Mouse (Mus musculus): ENCODE measurements around the gene Ceacam19. TPM values are rescaled to one million over a fixed set of nuclear protein-coding genes. Genes with fewer than 3 reads are reported as not detected.
A peak's percentile ranks its signal among the peaks of the same experiment; 100 is the strongest.

Gene Ceacam19
- polyA plus RNA-seq, 1 experiment = not detected

DNA sequence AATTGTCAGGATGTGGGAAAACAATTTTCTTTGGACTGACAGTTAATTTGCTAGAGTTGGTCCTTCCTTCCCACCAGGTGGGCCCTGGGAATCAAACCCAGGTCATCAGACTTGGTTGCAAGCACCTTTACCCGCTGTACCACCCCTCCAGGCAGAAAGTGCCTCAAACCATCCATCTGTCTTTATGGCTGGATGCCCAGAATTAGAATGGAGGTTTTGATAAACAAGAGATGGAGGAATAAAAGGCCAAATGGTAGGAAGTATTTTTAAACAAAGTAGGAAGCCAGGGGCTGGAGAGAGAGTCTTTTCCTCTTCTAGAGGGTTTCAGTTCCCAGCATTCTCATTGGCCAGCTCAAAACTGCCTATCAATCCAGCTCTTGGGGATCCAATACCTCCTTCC is 37.6 kb upstream of the Ceacam19 start:
- H3K9me3 ChIP-seq = peaks cover 7% of the 10 kb centered on the region
- H3K27me3 ChIP-seq (replicated peaks) = peaks cover 53% of the 10 kb centered on the region
- H3K36me3 ChIP-seq (replicated peaks; ENCODE audit: low read length) = no peaks in the 10 kb centered on the region
- peaks cover 40% of the 10 kb centered on the region for H3K4me1 ChIP-seq
- TF ChIP-seq GATA1 (IDR thresholded peaks at IDR 0.05; ENCODE audit: borderline replicate concordance, low read length) (no peak), FLI1 (IDR thresholded peaks at IDR 0.05; ENCODE audit: low read length) (no peak)
- H3K4me3 ChIP-seq (replicated peaks) = no peak overlapping the region

DNA sequence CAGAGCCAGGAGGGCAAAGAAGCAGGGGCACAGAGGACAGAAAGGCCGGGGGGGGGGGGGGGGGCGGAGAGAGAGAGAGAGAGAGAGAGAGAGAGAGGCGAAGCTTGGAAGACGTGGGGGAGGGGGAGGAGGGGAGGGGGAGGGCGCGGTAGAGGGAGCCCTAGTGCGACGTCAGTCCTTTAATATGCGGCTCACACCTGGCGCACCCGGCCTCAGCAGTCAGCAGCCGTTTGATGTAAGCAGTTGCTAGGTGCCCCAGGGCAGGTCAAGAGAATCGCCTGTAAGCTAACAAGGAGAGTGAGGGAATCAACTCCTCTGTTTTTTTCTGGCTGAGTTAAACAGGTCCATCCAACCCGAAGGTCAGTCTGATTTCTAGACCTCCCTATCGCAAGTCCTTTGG is 36.0 kb upstream of the Ceacam19 start:
- Histone ChIP-seq H3K4me3 (replicated peaks) (no peak overlapping the region), H3K27me3 (replicated peaks) (peaks cover 56% of the 10 kb centered on the region), H3K36me3 (replicated peaks; ENCODE audit: low read length) (no peaks in the 10 kb centered on the region), H3K4me1 (peaks cover 47% of the 10 kb centered on the region), H3K9me3 (peaks cover 7% of the 10 kb centered on the region)
- TF ChIP-seq FLI1 (IDR thresholded peaks at IDR 0.05; ENCODE audit: low read length) = no peak
- TF ChIP-seq GATA1 (IDR thresholded peaks at IDR 0.05; ENCODE audit: borderline replicate concordance, low read length) = no peak

DNA sequence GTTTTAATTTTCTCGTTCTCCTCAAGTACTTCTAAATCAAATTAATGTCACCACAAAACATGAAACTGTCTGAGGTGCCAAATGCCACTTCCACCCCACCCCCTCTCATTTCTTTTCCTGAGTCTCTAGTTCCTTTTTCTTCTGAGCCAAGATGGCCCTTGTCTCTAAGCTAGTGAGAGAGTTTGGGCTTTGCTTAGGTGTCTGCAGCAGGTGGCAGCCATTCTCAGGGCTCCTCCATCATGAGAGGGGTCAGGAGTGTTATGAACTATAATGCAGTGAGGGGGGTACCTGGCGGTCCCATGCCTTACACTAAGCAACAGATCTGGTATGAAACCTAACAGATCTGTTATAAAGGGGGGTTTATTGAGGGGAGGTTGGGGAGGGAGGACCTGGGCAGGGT is 35.6 kb upstream of the Ceacam19 start:
- TF ChIP-seq GATA1 (IDR thresholded peaks at IDR 0.05; ENCODE audit: borderline replicate concordance, low read length) = no peak
- no peak for TF ChIP-seq FLI1 (IDR thresholded peaks at IDR 0.05; ENCODE audit: low read length)
- Histone ChIP-seq H3K4me1 (peaks cover 47% of the 10 kb centered on the region), H3K9me3 (peaks cover 7% of the 10 kb centered on the region)

DNA sequence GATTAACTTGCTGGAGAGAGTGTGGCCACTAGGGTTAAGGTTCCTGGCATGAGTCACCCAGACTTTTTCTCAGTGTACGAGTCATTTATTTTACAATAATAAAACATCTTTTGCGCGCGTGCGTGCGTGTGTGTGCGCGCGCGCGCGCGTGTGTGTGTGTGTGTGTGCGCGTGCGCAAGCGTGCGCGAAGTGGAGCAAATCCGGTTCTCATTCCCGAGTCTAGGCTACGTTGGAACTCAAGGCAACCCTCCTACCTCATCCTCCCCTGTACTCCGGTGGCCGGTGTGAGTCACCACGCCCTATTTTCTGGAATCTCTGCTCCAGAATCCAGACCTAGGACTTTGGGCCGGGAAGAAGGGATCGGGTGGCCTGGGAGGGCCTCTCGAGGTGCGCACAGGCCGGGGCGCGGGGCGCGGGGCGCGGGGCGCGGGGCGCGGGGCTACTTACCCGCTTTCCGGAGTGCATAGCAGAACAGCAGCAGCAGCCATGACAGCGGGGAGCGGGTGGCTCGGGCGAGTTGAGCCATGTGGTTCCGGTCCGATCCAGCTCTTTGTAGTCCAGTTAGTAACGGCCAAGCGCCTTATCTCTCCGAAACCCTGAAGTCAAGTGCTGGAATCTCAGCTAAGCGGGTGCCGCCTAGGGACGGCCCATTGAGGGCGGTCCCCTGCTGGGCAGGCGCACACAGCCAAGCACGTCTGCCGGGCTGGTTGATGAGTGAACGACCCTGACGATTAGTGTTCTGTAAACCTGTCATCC is 32.9 kb upstream of the Ceacam19 start, which contains the start of gene Pvr:
Gene Pvr, minus strand, starts transcription at position 655 of the 756 bp plus-strand sequence.
- Histone ChIP-seq H3K9me3 (no peaks in the 10 kb centered on the region), H3K36me3 (replicated peaks; ENCODE audit: low read length) (no peaks in the 10 kb centered on the region), H3K27me3 (replicated peaks) (peaks cover 64% of the 10 kb centered on the region), H3K4me1 (peaks cover 31% of the 10 kb centered on the region), H3K4me3 (replicated peaks) (peak within 1 kb of the TSS; percentile 92)
- no peak for TF ChIP-seq GATA1 (IDR thresholded peaks at IDR 0.05; ENCODE audit: borderline replicate concordance, low read length)
- TF ChIP-seq FLI1 (IDR thresholded peaks at IDR 0.05; ENCODE audit: low read length) = no peak

More for the DNA sequence above, 35.6 kb upstream of the Ceacam19 start:
- no peaks in the 10 kb centered on the region for H3K36me3 ChIP-seq (replicated peaks; ENCODE audit: low read length)
- H3K4me3 ChIP-seq (replicated peaks) = no peak overlapping the region
- peaks cover 55% of the 10 kb centered on the region for H3K27me3 ChIP-seq (replicated peaks)

DNA sequence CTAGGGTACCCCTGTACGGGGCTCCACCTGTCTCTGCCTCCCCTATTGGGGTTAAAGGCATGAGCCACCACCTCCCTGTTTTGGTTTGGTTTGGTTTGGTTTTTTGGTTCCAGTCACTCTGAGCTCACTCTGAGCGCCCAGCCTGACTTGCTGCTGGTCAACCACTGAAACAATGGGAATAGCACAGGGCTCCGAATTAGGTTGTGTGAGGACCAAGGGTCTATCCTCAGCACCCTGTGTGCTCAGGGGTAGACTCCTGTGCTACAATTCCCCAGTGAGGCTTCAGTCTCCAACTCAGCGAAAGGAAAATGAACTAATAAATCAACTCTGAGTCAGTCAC is 32.4 kb upstream of the Ceacam19 start:
- H3K27me3 ChIP-seq (replicated peaks) = peaks cover 59% of the 10 kb centered on the region
- H3K4me1 ChIP-seq = peaks cover 31% of the 10 kb centered on the region
- no peak for TF ChIP-seq FLI1 (IDR thresholded peaks at IDR 0.05; ENCODE audit: low read length)
- TF ChIP-seq GATA1 (IDR thresholded peaks at IDR 0.05; ENCODE audit: borderline replicate concordance, low read length) = no peak
- peak overlapping the region; percentile 92 for H3K4me3 ChIP-seq (replicated peaks)
- no peaks in the 10 kb centered on the region for H3K9me3 ChIP-seq
- no peaks in the 10 kb centered on the region for H3K36me3 ChIP-seq (replicated peaks; ENCODE audit: low read length)

DNA sequence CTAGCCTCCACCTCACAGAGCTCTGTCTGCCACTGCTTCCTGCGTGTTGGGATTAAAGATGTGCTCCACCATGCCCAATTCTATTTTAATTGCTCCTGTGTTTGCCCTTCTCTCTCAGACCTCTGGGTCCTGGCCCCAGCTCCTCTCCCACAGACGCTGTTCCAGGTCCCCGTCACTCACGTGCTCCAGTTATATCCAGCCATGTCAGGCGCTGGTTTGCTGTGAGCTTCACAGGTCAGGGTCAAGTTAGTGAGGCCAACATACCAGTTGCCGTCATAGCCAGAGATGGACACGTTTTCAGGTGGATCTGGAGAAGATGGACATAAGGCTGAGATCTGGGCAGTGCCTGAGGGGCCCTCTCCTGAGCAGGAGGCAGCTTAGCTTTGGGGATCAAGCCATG is 26.8 kb upstream of the Ceacam19 start:
- H3K4me3 ChIP-seq (replicated peaks) = no peak overlapping the region
- H3K4me1 ChIP-seq = peaks cover 12% of the 10 kb centered on the region
- no peaks in the 10 kb centered on the region for H3K36me3 ChIP-seq (replicated peaks; ENCODE audit: low read length)
- TF ChIP-seq FLI1 (IDR thresholded peaks at IDR 0.05; ENCODE audit: low read length) (no peak), GATA1 (IDR thresholded peaks at IDR 0.05; ENCODE audit: borderline replicate concordance, low read length) (no peak)
- H3K9me3 ChIP-seq = no peaks in the 10 kb centered on the region
- peaks cover 27% of the 10 kb centered on the region for H3K27me3 ChIP-seq (replicated peaks)

DNA sequence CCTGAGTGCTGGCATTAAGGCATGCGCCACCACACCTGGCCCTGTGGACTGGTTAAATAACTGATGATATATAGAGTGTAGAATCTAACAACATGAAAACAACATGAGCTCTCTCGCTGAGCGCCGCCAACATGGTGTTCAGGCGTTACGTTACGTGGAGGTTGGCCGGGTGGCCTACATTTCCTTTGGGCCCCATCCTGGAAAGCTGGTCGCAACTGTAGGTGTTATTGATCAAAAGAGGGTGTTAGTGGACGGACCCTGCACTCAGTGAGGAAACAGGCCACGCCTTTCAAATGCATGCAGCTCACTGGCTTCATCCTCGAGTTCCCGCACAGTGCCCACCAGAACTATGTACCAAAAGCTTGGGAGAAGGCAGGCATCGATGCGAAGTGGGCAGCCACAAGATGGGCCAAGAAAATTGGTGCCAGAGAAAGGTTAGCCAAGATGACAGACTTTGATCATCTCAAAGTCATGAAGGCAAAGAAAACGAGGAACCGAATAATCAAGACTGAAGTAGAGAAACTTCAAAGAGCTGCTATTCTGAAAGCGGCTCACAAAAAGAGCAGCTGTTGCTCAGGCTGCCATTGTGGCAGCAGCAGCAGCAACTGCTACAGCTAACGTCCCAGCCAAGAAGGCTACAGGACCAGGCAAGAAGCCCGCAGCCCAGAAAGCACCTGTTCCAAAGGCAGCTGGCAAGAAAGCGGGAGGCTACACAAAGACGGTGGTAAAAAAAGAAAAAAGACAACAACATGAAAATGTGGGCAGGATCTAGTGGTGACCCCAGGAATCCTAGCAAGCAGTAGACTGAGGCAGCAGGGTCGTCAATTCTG is 24.1 kb upstream of the Ceacam19 start:
- Histone ChIP-seq H3K4me3 (replicated peaks) (no peak overlapping the region), H3K4me1 (peaks cover 12% of the 10 kb centered on the region), H3K27me3 (replicated peaks) (peaks cover 18% of the 10 kb centered on the region), H3K36me3 (replicated peaks; ENCODE audit: low read length) (no peaks in the 10 kb centered on the region), H3K9me3 (no peaks in the 10 kb centered on the region)
- no peak for TF ChIP-seq GATA1 (IDR thresholded peaks at IDR 0.05; ENCODE audit: borderline replicate concordance, low read length)
- TF ChIP-seq FLI1 (IDR thresholded peaks at IDR 0.05; ENCODE audit: low read length) = no peak

DNA sequence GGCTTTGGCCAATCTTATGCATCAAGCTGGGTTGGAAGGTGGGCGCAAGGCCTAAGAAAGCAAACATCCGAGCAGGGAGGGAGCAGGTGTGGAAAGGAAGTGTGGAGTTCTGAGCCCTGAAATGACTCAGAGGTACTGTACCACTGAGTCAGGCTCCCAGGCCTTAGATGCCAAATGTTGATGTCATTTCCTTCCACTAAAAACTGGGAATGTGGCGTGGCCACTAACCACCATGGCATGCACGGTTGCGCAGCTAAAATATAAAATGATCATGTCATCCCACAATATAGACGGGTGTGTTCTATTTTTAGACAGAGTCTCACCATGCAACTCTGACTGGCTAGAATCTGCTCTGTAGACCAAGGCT is 23.5 kb upstream of the Ceacam19 start:
- Histone ChIP-seq H3K4me3 (replicated peaks) (no peak overlapping the region), H3K4me1 (peaks cover 12% of the 10 kb centered on the region), H3K36me3 (replicated peaks; ENCODE audit: low read length) (no peaks in the 10 kb centered on the region), H3K27me3 (replicated peaks) (peaks cover 11% of the 10 kb centered on the region), H3K9me3 (no peaks in the 10 kb centered on the region)
- TF ChIP-seq FLI1 (IDR thresholded peaks at IDR 0.05; ENCODE audit: low read length) (no peak), GATA1 (IDR thresholded peaks at IDR 0.05; ENCODE audit: borderline replicate concordance, low read length) (no peak)

DNA sequence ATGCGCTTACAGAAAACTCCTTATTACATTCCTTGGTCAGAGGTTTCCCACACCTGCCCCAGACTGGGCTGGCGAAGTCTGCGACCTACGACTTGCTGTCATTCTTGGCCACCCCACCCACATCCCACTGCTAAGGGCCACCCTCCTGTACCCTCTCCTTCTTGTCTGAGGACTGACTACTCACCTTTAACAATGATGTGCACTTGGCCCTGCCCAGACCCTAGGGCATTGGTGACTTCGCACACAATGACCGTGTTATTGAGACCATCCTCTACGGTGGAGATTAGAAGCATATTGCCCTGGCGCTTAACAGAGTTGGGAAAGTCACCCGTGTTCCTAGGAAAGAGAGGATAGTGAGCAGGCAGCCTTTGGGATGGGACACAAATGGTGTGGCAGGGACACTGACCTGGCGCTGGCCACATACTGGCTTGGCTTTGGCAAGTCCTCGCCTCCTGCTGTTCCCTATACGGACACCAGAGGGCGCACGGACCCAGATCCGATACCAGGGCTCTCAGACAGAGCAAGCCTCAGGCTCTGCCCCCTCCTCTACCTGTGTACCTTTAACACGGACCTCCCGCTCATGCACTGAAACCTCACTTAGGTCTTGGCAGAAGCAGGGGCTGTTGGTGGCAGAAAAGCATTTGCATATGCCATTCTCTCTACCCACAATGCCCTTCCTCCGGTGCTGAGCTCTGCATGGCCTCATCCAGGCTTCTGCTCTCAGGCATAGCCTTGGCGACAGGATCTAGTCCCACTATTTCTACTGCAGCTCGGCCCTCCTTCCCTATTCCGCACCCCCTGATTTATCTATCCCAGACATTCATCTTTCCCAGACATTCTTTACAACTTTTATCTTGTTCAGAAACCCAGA is 22.9 kb upstream of the Ceacam19 start:
- Histone ChIP-seq H3K4me1 (peaks cover 12% of the 10 kb centered on the region), H3K9me3 (no peaks in the 10 kb centered on the region), H3K27me3 (replicated peaks) (peaks cover 5% of the 10 kb centered on the region), H3K4me3 (replicated peaks) (no peak overlapping the region), H3K36me3 (replicated peaks; ENCODE audit: low read length) (no peaks in the 10 kb centered on the region)
- no peak for TF ChIP-seq GATA1 (IDR thresholded peaks at IDR 0.05; ENCODE audit: borderline replicate concordance, low read length)
- TF ChIP-seq FLI1 (IDR thresholded peaks at IDR 0.05; ENCODE audit: low read length) = no peak

All from megakaryocyte, embryonic 14.5 days (primary cell).